Mouse (Mus musculus): Measurements from ENCODE around the gene Scn3b. TPM values are rescaled to one million over a fixed set of nuclear protein-coding genes. Genes with fewer than 3 reads are reported as not detected.

The Scn3b gene
- total RNA-seq, 2 experiments from 2014 or later, result 115 to 118 TPM

DNA sequence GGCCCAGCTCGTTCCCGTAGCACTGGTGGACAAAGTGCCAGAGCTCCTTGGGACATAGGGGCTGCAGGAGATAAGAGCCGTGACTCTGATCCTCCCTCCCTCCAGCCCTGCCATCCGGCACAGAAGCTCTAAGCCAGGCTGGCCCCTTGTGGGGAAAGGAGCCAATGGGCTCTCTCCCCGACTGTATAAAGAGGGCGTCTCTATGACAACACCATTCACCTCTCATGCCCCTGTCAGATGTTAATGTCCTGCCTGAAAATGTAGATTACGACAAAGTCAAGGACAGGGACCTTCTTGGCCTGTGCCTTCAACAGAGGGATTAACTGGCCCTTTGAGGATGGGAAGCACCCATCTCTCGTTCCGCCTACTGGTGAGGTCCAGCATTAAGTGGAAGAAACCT, 42.8 kb downstream of the Scn3b start:
- no peak for DNase-seq (ENCODE audit: low spot score in 2 of 2)

DNA sequence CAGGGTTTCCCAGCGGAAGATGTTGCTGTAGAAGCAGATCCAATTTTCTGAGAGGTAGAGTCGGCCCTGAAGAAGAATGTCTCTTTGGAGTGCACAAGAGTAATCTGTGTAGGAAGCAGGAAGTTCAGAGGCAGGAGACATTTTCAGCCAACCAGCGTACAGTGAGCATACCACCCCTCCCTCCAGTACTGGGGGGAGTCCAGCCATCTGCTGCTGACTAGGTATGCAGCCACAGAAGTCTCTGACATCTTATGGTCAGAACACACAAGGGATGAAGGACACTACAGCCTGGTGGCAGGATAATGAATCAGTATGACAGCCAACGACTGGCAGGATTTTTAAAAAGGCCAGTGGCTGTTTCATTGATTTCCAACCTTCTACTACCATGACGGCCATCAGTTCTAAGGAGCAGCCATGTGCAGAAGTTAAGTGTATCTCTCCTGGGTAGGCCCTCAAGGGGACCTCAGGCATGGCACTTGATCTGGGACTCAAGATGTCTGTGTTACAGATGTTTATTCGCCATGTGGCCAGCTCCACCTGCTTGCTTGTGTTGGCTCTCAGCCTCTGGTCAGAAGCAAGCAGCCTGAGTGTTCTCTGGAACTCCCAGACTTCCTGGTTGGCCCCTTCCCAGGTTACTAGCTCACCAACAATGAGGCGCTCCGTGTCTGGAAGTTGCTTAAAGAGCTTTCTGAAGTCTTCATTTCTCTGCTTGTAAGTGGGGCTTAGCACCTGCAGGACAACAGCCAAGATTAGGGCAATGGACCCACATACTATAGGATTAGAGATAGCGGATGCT, 48.0 kb downstream of the Scn3b start:
- no peak for DNase-seq (ENCODE audit: low spot score in 2 of 2)

- no peak for DNase-seq (ENCODE audit: low spot score in 2 of 2)
Measured at GRCm38 (mm10) chr9:40317735-40318134, 48.7 kb downstream of the Scn3b start.

GRCm38 (mm10) chr9:40318771-40319170, 49.8 kb downstream of the Scn3b start:
- no peak for DNase-seq (ENCODE audit: low spot score in 2 of 2)

- DNase-seq (ENCODE audit: low spot score in 2 of 2), result no peak
Measured at GRCm38 (mm10) chr9:40320405-40320804, 51.4 kb downstream of the Scn3b start.

DNA sequence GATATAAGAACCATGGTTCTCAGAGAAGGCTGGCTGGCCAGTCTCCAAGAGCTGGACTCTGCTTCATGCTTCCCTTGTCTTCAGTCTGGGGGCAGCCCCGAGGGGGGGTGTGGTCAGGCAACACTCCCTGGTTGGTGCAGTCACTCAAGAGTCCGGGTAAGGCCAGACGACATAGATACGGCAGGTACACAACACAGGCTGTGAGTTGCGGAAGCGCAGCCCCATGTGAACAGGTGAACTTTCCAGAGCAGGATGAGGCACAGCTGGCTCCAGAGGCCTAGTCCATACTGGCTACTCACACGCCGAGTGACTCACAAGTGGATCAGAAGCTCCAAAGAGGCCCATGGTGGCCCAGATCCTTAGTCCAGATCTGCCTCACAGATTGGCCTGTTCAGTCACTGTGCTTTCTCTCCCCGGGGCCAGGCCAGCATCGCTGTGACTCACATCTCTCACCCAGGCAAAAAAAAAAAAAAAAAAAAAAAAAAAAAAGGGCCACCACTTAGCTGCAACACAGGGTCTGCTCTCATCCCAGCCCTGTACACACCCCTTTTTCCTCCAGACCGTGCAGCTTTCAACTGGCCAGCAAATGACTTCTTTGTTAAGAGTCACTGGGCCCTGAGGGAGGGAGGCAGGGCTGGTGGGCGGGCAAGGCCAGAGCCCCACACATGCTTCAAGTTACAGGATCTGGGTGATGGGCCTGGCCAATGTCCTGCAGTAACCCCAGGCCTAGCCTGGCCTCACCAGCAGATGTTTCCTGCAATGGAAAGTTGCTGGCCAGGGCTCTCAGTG, 52.1 kb downstream of the Scn3b start:
- no peak for DNase-seq (ENCODE audit: low spot score in 2 of 2)

DNA sequence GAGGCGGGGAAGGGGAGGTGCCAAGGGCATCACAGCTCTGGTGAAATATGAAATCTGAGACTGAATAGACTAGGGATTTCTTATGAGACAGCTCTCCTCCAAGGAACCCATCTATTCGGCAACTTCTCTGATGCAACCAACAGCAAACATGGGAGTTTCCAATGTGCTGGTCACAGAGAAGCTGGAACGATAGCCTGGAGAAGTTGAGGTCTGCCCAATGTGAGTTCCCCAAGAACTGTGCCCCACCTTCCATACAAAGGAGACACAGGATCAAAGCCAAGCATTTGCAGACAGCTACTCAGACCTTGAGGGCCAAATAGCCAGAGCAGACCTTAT, 52.6 kb downstream of the Scn3b start:
- no peak for DNase-seq (ENCODE audit: low spot score in 2 of 2)

- DNase-seq (ENCODE audit: low spot score in 2 of 2), result no peak
Measured at GRCm38 (mm10) chr9:40322372-40322771, 53.4 kb downstream of the Scn3b start.

- no peak for DNase-seq (ENCODE audit: low spot score in 2 of 2)
Measured at GRCm38 (mm10) chr9:40323171-40323570, 54.2 kb downstream of the Scn3b start.

GRCm38 (mm10) chr9:40323773-40324172, 54.8 kb downstream of the Scn3b start:
- DNase-seq (ENCODE audit: low spot score in 2 of 2), result no peak

DNA sequence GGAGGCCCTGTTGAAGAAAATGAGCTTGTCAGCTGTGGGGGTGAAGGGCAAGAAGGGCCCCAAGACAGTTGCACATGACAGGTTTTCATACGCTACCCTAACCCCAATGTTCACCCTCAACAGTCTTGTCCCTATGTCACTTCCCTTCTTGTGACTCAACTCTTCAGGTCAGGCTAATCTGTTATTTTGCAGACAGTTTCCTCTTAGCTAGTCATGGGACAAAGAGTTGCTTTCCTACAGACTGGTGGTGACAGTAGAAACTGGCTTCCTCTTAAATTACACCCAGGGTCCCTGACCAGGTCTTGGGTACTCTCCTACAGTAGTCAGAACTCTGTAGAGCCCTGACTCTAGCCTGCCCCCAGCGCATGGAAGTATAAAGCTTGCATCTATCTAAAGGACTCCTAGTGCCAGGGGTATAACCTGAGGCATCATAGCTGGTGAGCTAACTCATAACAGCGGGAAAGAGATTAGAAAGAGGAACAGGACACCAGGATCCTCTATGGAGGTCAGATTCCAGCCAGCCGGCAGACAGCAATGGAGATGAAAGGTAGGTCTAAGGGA, 55.3 kb downstream of the Scn3b start:
- DNase-seq (ENCODE audit: low spot score in 2 of 2), result no peak

DNA sequence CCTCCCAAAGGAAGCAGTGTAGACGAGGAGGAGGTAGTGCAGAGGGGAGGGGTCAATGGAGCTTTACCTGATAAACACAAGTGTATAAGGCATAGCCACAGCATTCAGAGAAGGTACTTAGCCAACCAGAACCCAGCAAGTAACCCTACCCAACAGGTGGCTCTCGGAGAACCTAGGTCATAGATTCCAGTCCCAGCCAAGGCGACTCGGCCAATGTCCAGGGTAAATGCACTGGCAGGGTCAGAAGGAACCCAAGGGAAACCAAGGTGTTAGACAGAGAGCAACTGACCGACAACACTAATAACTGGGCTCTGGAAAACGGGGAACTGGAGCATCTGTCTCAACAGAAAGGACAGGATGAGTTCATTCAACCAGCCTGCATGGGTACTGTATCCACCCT, 55.8 kb downstream of the Scn3b start:
- no peak for DNase-seq (ENCODE audit: low spot score in 2 of 2)

- no peak for DNase-seq (ENCODE audit: low spot score in 2 of 2)
Measured at GRCm38 (mm10) chr9:40326260-40326915, 57.4 kb downstream of the Scn3b start.

DNA sequence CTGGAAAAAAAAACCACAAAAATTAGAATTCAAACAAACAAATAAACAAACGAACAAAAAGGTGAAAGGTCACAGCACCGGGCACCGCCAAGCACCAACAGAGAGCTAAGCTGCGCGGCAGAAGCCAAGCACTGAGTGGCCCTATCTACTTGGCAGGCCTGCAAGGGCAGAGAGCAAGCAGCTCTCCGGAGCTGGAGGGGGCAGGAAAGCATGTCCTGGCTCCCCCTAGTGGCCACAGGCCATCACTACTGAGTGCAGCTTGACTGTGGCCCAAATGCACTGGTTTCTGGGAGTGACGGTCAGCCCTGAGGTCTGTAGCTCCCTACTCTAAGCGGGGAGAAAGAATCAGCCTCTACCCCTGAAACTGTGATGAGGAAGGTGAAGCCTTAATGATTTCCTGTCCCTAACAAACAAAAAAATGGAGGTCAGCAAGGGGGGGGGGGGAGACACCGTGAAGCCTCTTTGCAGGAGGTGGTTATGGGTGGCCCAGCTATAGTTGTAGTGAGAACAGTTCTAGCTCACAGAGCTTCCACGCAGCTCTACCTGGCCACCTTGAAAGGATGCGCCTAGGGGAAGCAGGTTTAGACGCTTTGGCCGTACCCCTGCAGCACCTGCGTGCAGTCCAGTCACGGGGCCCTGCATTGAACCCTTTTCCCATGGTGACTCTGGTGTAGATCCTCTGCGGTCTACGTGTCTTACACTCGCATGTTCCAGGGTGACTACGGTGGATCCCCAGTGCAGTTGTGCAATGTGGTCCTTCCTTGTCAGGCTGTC, 61.8 kb downstream of the Scn3b start:
- DNase-seq (ENCODE audit: low spot score in 2 of 2), result peak; percentile 91 to 93

- DNase-seq (ENCODE audit: low spot score in 2 of 2), result no peak
Measured at GRCm38 (mm10) chr9:40331411-40332286, 62.6 kb downstream of the Scn3b start.

- DNase-seq (ENCODE audit: low spot score in 2 of 2), result peak in 1 of 2 experiments; percentile 63
Measured at GRCm38 (mm10) chr9:40332326-40332725, 63.3 kb downstream of the Scn3b start.

DNA sequence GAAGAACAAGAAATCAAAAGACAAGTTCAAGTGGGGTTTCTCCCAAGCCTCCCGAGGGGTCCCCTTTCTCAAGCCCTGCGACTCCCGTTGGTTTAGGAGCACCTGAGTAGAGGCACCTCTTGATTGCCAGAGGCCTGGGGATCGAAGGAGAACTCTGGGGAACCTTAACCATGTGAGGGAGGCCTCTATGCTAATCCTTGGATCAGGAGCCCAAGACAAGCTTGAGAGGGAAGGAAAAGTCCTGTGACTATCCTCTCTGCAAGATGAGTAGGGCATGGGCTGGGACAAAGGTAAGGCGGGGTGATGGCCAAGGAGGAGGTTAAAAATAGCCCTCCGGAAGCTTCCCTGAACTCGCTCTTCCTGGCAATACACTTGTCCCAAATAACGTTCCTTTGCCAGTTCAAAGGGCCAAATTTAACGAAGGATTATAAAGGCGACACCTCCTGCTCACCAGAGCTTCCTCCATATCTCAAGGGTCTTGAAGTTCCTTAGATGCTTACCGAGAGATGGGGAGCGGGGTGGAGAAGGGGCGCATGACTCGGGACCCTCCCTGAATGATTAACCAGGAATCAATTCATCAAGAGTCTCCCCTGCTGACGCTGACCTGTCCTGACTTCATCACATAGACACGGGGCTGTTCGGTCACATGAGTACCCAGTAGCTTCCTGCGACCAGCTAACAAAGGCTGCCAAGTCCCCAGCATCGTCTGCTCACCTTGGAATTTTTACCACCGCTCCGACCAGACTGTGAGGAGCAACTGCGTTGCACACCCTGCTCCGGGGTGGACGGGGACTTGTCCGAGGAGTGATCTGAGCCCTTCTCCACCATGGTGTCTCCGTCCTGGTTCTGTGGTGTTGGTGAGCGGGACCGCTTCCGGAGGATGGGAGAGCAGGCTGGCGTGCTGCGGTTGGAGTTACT, 64.0 kb downstream of the Scn3b start:
- no peak for DNase-seq (ENCODE audit: low spot score in 2 of 2)

GRCm38 (mm10) chr9:40333649-40334396, 64.8 kb downstream of the Scn3b start:
- DNase-seq (ENCODE audit: low spot score in 2 of 2), result peak; percentile 88 to 92

Measured in left cerebral cortex, adult 18-20 months (tissue).